Mouse (Mus musculus) cortical plate, adult 2 months (tissue): ENCODE data around the gene Gsdma2. TPM values are rescaled to one million over a fixed set of nuclear protein-coding genes. Genes with fewer than 3 reads are reported as not detected.
"Not testable (repeated sequence)": the region's sequence is repeated elsewhere in the genome, so short reads cannot be mapped to it uniquely, and the experiment has no call there.

Experiments used
- H3K27ac ChIP-seq: fragments of 200-500 bp; 2 replicates; pipeline ENCODE4 v1.5.1; 2012; ENCODE audit warnings: low read length, control low read depth, inconsistent platforms; ENCODE audit not compliant: insufficient read depth
- H3K4me1 ChIP-seq: fragments of 200-500 bp; 2 replicates; pipeline ENCODE4 v1.6.1; 2011; ENCODE audit warnings: low read length; ENCODE audit not compliant: control insufficient read depth, insufficient read depth
- H3K4me3 ChIP-seq: fragments of 200-500 bp; 2 replicates; pipeline ENCODE4 v1.5.1; 2011; ENCODE audit warnings: mild to moderate bottlenecking, low read length, control low read depth; ENCODE audit not compliant: insufficient read depth
- CTCF ChIP-seq: fragments of 200-500 bp; IDR thresholded peaks from 2 replicates; pipeline ENCODE4 v1.5.1; 2011; ENCODE audit warnings: mild to moderate bottlenecking, control low read depth, low read length; ENCODE audit not compliant: insufficient read depth; ENCODE audit errors: extremely low read depth
- POLR2A ChIP-seq: fragments of 200-500 bp; IDR thresholded peaks from 2 replicates; pipeline ENCODE4 v1.6.1; 2011; ENCODE audit warnings: mild to moderate bottlenecking, low read length, control low read depth; ENCODE audit not compliant: insufficient read depth; ENCODE audit errors: extremely low read depth
- polyA plus RNA-seq: library from polyadenylated mRNA; depleted of rRNA; stranded (reverse); fragments of >200 nt; gene quantifications from 2 replicates; pipeline ENCODE4 v1.2.3, GENCODE M21; 2012

Gene Gsdma2
- polyA plus RNA-seq, 1 experiment, result not detected

DNA sequence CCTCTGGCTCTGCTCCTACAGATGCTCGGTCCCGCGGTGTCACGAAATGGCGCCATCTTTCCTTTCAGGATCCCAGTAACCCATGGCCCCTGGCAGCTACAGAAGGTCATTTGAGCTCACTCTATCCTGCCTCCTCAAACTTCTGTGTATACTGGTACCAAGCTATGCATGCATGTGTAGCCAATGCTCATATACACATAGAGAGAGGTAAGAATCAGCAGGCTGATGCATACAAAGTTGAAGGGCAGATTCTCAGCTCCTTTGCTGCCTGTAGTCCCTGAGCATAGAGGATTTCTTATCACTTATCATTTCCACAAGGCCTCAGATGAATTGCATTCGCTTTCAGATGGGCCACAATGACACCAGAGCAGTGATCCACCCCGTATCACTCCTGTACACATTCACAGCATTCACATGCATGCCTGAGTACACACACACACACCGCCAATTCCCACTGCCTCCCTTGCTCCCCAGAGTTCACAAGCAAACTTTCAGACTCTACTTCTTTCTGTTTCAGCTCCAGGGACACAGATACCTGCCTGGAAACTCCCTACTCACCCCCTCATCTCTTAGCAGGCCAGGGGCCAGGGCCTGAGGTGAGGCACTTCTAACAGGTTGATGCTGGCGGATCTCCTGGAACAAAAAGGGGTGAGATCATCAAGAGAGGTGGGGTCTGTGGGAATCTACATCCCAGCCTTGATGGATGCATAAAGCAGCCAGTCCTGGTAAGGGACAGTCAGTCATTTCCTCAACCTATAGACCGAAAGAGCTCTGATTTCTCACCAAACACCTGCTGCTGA, 20.7 kb upstream of the Gsdma2 start, which contains the start of the genes Gm12355 and Gsdma3:
Gene Gm12355, minus strand, starts transcription at position 51 of the 800 bp plus-strand sequence.
Gene Gsdma3, plus strand, starts transcription at position 750 of the 800 bp plus-strand sequence.
- Histone ChIP-seq H3K4me1 (no peaks in the 10 kb centered on the region), H3K4me3 (no peak within 1 kb of the TSS), H3K27ac (no peak within 1 kb of the TSS)
- no peak for TF ChIP-seq CTCF
- no peak for TF ChIP-seq POLR2A

DNA sequence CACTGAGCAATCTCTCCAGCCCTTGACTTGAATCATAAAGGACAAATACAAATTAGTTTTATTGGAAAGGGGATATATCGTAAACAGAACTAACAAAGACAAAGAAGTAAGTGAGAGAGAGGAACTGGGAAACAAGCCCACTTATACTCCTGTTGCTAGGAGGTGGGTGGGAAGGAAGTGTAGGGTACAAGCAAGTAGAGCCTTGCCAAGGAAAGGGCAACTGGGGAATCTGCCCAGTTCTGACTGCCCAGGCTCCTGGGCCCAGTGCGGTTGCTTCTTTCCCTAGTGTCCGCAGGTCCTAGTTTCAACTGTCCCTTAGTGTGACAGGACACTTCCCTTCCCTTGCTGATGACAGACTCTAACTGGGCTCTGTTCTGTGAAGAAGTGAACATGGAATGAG, 17.9 kb upstream of the Gsdma2 start:
- H3K4me3 ChIP-seq, result no peak overlapping the region
- H3K27ac ChIP-seq, result no peak overlapping the region
- no peak for TF ChIP-seq POLR2A
- no peak for TF ChIP-seq CTCF
- no peaks in the 10 kb centered on the region for H3K4me1 ChIP-seq

DNA sequence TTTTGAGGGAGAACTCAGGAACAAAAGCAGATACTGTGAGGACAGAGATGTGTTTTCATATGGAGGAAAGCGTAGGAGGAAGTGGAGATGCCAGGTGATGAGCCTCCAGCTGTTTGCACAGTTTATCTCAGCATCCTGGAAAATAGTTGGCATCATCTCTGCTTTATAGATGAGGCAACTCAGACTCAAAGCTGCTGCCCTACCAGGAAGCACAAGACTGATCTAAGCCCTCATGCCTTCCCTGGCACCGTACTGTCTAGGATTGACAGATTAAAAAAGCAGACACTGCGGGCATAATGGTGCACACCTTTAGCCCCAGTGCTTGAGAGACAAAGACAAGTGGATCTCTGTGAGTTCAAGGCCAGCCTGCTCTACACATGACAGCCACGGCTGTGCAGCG, 15.9 kb upstream of the Gsdma2 start:
- Histone ChIP-seq H3K4me1 (no peaks in the 10 kb centered on the region), H3K27ac (no peak overlapping the region), H3K4me3 (no peak overlapping the region)
- TF ChIP-seq CTCF (no peak), POLR2A (no peak)

DNA sequence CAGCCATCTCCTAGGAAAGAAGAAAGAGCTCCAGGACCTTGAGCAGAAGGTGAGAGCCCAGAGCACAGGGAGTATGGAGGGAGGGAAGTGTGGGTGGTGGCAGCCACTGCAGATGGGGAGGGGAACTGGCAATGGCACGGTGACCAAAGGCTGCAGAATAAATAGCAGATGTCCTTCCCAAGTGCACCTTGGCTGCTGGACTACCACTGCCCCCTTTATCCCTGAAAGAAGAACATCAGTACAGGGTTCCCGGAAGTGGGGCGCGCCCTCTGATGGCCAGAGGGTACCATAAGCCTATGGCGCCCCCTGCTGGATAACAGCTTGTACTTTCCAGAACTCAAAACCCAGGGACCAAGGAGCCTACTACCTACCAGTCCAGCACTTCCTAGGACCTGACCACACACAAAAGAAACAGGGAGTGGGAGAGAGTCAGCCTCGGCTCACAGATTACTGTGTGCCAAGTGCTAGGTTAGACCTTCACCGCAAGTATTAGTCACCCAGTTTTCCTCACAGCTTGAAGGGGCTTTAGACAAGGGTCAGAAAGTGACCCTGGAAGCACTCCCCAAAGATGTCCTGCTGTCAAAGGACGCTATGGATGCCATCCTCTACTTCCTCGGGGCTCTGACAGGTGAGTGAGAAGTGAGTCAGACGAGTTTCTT, 11.1 kb upstream of the Gsdma2 start:
- H3K27ac ChIP-seq, H3K4me3 ChIP-seq, H3K4me1 ChIP-seq: not testable (repeated sequence)

DNA sequence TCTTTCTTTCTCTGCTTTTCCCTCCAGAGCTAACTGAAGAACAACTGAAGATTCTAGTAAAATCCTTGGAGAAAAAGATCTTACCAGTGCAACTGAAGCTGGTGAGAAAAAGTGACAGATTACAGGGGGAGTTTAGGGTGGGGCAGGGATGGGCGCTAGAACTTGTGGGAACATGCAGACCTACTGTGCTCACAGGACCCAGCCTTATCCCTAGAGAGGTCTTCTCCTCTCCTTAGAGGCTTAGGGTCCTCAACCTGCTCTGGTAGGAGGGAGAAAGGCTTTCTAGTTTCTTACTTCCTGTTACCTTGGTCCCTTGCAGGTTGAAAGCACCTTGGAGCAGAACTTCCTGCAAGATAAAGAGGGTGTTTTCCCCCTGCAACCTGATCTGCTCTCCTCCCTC, 9.1 kb upstream of the Gsdma2 start:
- no peak overlapping the region for H3K27ac ChIP-seq
- no peak for TF ChIP-seq POLR2A
- H3K4me3 ChIP-seq, result no peak overlapping the region
- H3K4me1 ChIP-seq, result no peaks in the 10 kb centered on the region

DNA sequence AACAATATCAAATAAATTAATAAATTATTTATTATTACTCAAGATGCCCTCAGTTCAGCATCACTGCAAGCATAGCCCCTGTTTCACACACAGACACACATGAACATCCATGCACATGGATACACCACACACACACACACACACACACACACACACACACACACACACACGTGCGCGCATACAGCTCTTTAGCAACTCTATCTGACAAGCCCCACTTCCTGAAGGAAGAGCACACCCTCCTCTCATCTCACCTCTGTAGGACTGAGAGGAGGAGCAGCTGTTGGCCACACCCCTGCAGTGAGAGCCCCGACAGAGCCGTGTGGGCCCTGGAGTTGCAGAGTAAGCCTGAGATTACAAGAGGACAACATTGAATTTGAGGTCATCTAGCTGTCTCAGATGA, 6.5 kb upstream of the Gsdma2 start:
- Histone ChIP-seq H3K27ac (no peak overlapping the region), H3K4me3 (no peak overlapping the region), H3K4me1 (no peaks in the 10 kb centered on the region)
- TF ChIP-seq CTCF (no peak), POLR2A (no peak)

DNA sequence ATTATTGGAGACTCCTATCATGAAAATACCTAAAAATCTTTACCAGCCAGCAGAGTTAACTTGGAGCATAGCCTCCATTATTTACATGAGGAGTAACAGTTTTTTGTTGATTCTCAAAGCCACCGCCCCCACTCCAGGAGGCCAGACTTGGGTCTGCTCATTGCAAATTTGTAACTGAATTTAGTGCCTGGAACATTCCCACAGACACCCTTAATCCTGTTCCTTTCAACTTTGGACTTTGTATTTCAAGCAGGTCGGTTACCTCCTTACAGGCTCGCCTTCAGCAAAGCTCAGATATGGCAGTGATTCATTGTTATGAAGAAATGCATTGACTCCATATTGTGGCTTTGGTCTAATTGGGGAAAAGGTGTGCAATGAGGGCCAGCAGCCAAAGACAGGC, 1.8 kb upstream of the Gsdma2 start:
- no peak for TF ChIP-seq CTCF
- no peak for TF ChIP-seq POLR2A
- no peak overlapping the region for H3K27ac ChIP-seq
- H3K4me1 ChIP-seq, result no peaks in the 10 kb centered on the region
- no peak overlapping the region for H3K4me3 ChIP-seq

DNA sequence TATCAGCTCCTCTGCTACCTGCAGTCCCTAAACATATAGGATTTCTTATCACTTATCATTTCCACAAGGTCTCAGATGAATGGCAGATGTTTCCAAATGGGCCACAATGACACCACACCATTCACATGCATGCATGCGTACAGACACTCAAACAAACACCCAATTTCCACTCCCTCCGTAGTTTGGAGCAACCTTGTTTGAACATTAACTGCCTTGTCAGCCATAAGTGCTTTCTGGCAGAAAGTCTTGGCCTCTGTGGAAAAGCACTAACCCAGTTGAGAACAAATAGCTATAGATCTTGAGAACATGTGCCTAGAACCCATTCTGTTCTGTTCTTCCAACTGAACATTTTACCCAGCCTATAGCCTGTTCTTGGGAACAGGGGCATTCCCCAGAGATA, 613 bp upstream of the Gsdma2 start:
- Histone ChIP-seq H3K4me1 (no peaks in the 10 kb centered on the region), H3K4me3 (no peak overlapping the region), H3K27ac (no peak overlapping the region)
- TF ChIP-seq CTCF (no peak), POLR2A (no peak)

DNA sequence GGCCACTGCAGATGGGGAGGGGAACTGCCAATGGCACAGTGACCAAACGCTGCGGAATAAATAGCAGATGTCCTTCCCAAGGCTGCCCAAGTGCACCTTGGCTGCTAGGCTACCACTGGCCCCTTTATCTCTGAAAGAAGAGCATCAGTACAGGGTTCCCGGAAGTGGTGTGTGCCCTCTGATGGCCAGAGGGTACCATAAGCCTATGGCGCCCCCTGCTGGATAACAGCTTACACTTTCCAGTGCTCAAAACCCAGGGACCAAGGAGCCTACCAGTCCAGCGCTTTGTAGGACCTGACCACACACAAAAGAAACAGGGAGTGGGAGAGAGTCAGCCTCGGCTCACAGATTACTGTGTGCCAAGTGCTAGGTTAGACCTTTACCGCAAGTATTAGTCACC, 8.5 kb downstream of the Gsdma2 start:
- peak; percentile 48 for TF ChIP-seq CTCF
- H3K4me3 ChIP-seq, H3K4me1 ChIP-seq, H3K27ac ChIP-seq: not testable (repeated sequence)

DNA sequence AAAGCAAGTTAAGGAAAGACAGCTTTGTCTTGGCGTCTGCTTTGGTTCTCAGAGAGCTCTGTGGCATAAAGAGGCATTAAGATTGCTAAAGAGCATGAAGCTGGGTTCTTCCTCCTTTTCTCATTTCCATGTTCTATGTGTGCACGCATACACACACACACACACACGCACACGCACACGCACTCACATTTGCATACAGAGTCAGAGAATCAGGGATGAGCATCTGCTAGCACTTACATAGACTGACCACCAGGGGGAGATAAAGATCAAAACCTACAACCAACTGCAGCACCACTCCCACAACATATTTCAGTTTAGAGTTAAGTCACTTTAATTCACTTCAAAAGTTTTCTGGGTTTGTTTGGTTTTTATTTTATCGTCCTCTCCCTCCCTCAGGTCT, 14.0 kb downstream of the Gsdma2 start:
- no peak for TF ChIP-seq POLR2A
- peak; percentile 64 for TF ChIP-seq CTCF
- no peaks in the 10 kb centered on the region for H3K4me1 ChIP-seq
- H3K4me3 ChIP-seq, result no peak overlapping the region
- H3K27ac ChIP-seq, result no peak overlapping the region
